Mouse (Mus musculus) brain, embryonic 18.5 days (tissue): ENCODE data around the gene Lrrc8a.

ENCODE experiments used
- DNase-seq: peaks from one replicate; pipeline ENCODE4 v3.0.0-alpha.2; 2012; ENCODE audit warnings: low read depth, low spot score

The Lrrc8a gene

GRCm38 (mm10) chr2:30261921-30262839 lies 24.7 kb downstream of the Lrrc8a start:
- no peak for DNase-seq

GRCm38 (mm10) chr2:30262840-30263441 lies 25.4 kb downstream of the Lrrc8a start:
- DNase-seq: no peak

- no peak for DNase-seq
Observed at GRCm38 (mm10) chr2:30263811-30264210, 26.3 kb downstream of the Lrrc8a start.

- no peak for DNase-seq
Observed at GRCm38 (mm10) chr2:30264671-30265519, 27.4 kb downstream of the Lrrc8a start.

- DNase-seq: no peak
Observed at GRCm38 (mm10) chr2:30265767-30266253, 28.3 kb downstream of the Lrrc8a start, which contains the start of gene Phyhd1. Gene Phyhd1 (plus strand): TSS chr2:30266203.

DNA sequence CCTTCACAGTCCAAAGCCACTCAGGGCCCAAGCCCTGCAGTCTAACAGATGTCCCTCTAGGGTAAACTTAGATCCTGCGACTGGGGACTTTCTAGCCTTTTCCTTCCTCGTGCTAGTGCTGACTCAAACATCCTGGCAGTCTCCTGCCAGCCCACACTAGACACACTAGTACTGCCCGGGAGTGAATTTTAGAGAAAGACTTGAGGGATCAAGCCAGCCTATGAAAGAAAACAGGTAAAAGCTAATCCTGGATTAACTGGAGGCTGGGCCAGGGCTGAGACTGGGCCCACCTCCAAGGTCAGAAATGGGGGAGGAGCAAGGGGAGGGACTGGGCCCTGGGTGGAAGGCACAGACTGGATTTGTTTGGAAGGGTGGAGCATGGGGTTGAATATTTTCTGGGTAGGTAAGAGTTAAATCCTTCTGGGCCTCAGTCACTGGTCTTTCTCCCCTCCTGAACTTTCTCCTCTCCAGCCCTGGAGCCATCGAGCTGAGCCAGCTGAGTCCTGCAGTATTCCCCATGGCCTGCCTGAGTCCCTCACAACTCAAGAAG lies 29.0 kb downstream of the Lrrc8a start:
- DNase-seq: no peak

GRCm38 (mm10) chr2:30267466-30267865 lies 30.0 kb downstream of the Lrrc8a start:
- DNase-seq: no peak

GRCm38 (mm10) chr2:30268371-30268770 lies 30.9 kb downstream of the Lrrc8a start:
- DNase-seq: no peak

DNA sequence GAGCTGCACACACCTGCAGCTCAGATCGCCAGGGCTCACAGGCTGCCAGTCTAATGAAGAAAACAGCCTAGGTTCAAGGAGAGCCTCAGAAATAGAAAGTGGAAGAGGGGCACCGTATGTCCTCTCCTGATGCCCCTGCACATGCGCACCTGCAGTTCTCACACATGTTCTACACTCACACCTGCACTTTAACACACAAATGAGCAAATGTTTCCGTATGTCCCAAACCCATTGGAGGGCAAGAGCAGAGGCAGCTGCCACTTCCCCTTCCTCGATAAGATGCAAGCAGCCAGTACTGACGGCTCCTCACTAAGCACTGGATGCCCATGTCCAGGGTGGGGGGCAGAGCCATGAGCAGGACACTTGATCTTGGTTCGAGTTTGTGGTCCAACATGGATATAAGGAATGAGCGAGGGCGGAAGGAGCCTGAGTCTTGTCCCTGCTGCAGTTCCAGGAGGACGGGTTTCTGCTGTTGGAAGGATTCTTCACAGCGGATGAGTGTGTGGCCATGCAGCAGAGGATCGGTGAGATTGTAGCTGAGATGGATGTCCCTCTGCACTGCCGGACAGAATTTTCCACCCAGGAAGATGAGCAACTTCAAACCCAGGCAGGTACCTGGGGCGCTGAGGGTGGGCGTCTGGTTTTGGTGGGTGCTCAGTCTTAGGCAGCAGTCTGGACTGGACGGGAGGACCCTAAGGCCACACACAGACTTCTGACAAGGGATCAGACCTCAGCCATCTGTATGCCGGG lies 31.9 kb downstream of the Lrrc8a start:
- no peak for DNase-seq

GRCm38 (mm10) chr2:30270134-30270533 lies 32.6 kb downstream of the Lrrc8a start:
- DNase-seq: no peak

DNA sequence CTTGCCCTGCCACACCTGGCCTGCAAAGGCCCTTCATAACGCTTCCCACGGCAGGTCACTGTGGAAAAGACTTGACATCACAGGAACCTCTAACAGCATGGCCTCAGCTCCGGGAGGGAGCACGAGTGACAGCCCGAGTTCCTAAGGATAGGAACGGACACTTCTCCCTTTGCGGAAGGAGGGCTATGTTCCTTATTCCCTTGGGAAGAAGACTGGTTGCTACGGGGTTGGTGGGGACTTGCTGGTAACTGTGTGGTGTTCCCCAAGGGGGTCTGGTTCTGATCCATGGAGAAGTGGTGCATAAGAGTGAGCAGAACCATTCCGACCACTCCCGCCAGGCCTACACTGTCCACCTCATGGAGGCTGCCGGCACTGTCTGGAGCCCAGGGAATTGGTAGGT lies 43.2 kb downstream of the Lrrc8a start, which contains the start of gene Gm28038:
Gm28038 (plus strand) TSS at position 301 of the 400 bp plus-strand sequence.
- DNase-seq: no peak

DNA sequence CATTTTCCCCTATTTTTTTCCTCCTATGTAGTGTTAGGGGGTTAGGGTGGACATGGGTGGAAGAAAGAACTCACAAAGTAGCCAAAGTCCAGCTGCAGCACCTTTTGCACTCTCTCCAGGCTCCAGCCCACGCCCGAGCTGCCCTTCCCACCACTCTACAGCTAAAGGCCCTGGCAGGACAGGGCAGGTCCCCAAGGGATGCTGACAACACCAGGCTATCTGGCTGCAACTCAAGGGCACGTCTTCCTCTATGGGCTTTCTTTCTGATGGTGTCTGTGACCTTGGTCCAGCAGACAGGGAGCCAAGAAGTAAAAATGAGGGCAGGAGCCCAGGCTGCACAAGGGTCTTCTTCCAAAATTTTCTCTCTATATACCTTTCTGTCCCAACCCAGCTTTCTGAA lies 44.1 kb downstream of the Lrrc8a start:
- DNase-seq: no peak

GRCm38 (mm10) chr2:30283193-30283592 lies 45.7 kb downstream of the Lrrc8a start:
- DNase-seq: no peak

- DNase-seq: no peak
Observed at GRCm38 (mm10) chr2:30285004-30285403, 47.5 kb downstream of the Lrrc8a start.

- no peak for DNase-seq
Observed at GRCm38 (mm10) chr2:30285416-30286181, 48.1 kb downstream of the Lrrc8a start.

- DNase-seq: peak; percentile 85
Observed at GRCm38 (mm10) chr2:30286192-30287026, 48.9 kb downstream of the Lrrc8a start, which contains the start of the genes Dolk and Nup188. Gene Dolk (minus strand): TSS chr2:30286334. Gene Nup188 (plus strand): TSS chr2:30286397.

- DNase-seq: no peak
Observed at GRCm38 (mm10) chr2:30287027-30287373, 49.5 kb downstream of the Lrrc8a start.

- DNase-seq: no peak
Observed at GRCm38 (mm10) chr2:30299525-30299924, 62.0 kb downstream of the Lrrc8a start.

DNA sequence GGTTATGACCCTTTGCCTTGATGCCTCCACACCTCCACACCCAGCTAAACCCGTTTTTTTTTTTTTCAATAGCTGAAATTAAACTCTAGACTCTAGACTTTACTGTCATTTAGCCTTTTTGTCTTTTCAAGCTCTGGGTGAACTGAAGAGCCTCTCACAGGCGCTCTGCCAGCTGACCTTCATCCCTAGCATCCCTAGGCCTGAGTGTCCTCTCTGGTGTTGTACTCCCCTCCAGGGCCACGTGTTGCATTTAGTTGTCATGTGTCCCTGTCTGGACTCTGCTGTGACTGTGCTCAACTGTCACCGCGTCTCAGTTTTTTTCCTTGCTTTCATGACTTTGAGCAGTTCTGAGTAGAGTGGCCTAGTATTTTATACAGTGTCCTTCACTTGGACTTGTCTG lies 62.5 kb downstream of the Lrrc8a start:
- no peak for DNase-seq
